Mouse (Mus musculus): ENCODE measurements around the gene Enpp4. TPM values are rescaled to one million over a fixed set of nuclear protein-coding genes. Genes with fewer than 3 reads are reported as not detected.

Enpp4 gene
- polyA plus RNA-seq, 1 experiment: not detected

DNA sequence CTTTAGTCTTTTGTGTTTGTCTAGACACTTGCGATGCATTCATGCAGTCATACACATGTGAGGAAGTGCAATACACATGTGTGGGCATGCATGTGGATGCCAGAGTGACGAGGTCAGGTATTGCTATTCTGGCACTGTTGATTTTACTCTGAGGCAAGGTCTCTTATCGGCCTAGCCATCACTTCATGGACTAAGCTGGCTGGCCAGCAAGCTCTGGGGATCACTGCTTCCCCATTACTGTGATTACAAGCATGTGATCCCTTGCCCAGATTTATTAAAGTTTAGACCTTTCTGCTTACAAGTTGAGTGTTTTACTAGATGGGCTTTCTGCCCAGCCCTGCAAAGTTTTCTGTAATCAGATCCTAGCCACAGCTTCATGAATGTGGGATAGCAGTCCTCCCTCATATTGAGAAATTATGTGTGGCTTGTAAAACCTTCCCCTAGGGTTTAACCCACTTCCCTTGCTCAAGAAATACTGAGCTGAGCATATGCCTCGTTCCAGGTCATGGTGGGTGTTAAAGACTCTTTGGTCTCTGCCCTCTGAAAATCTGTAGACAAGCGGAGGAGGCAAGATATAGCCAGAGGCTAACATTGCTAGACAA lies 44.2 kb downstream of the Enpp4 start:
- TF ChIP-seq GATA1 (IDR thresholded peaks at IDR 0.05; ENCODE audit: low read length): no peak

DNA sequence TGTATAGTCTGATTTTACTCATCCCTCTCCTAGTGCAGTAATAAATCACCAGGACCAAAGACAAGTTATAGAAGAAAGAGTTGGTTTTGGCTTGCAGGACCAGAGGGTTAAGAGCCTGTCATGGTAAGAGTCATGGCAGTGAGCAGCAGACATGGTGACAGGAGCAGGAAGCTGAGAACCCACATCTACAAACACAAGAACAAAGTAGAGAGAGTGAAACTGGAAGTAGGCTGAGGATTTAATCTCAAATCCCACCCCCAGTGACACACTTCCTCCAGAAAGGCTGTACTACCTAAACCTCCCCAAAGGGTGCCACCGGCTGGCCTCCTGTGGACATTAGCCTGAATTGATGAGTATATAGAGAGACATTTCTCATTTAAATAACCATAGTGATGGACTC lies 44.8 kb downstream of the Enpp4 start:
- TF ChIP-seq GATA1 (IDR thresholded peaks at IDR 0.05; ENCODE audit: low read length): no peak

DNA sequence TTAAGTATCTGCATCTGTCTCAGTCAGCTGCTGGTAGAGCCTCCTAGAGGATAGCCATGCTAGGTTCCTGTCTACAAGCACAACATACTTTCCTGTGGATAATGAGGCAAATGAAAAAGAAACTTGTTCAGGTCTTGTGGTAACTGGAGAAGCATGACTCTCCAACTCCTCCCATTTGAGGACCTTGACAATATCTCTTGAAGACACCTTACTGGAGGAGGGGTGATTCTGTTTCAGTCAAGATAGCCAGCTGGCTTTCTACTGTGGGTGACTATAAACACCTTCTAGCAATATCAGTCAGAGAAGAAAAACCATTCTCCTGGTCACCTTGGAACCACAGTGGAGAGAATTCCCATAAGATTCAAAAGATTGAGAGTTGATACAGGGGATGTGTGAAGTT lies 47.5 kb downstream of the Enpp4 start:
- TF ChIP-seq GATA1 (IDR thresholded peaks at IDR 0.05; ENCODE audit: low read length): no peak

DNA sequence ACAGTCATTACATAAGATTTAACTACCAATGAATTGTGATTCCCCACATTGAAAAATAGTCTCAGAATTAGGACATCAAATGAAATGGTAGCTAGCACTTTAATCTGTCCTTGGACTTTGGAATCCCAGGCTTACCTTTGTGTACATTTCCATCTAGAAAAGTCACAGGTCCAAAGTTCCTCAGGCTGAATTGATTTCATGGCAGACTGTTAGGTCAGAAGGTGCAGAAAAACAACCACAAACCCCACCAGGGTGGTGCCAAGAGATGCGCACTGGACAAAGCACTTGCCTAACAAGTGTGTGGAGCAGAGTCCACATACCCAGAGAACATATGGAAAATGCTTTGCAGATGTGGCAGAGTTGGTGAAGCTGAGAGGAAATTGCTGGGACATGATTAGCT lies 48.5 kb downstream of the Enpp4 start:
- no peak for TF ChIP-seq GATA1 (IDR thresholded peaks at IDR 0.05; ENCODE audit: low read length)

DNA sequence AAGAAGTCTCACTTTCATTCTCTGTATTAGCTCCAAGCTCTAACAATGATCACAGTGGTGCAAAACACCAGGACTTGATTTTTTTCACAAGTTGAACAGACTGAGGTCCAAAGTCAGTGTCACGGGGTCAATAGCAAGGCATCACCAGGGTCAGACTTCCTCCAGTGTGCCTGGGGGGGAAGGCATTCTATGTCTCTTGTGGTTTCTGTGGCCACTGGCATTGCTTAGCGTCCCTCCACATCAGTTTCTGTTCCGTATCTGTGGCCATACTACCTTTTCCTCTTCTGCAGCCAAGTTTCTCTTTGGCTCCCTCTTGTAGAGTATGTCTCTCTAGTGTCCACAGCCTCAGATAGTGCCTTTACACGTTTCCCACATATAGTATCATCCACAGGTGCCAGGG lies 52.2 kb downstream of the Enpp4 start:
- TF ChIP-seq GATA1 (IDR thresholded peaks at IDR 0.05; ENCODE audit: low read length): no peak

Other genes starting within 250 kb of the Enpp4 start
- not detected in 2 replicates for gene Enpp5, start 27.0 kb downstream of the Enpp4 start, polyA plus RNA-seq (2012)
- not detected in 2 replicates for gene Clic5, start 82.8 kb upstream of the Enpp4 start, polyA plus RNA-seq (2012)